Mouse (Mus musculus) cerebellum, postnatal 36 days (tissue): ENCODE results near the gene Fgd2.
"Not testable (repeated sequence)": the region's sequence is repeated elsewhere in the genome, so short reads cannot be mapped to it uniquely, and the experiment has no call there.

ENCODE experiments used
- DNase-seq, 2 experiments: peaks; one replicate each; pipeline ENCODE4 v3.0.0; 2021 to 2022; ENCODE audit warnings: mixed read lengths in 2 of 2

Gene Fgd2

GRCm38 (mm10) chr17:29368726-29369125 lies 8.0 kb downstream of the Fgd2 start:
- DNase-seq = no peak

GRCm38 (mm10) chr17:29370984-29371723 lies 10.4 kb downstream of the Fgd2 start:
- DNase-seq = peak; percentile 94 to 98

- no peak for DNase-seq
These were observed 15.2 kb downstream of the Fgd2 start for GRCm38 (mm10) chr17:29375871-29376270.

GRCm38 (mm10) chr17:29378056-29378455 lies 17.3 kb downstream of the Fgd2 start:
- no peak for DNase-seq

GRCm38 (mm10) chr17:29380241-29380640 lies 19.5 kb downstream of the Fgd2 start:
- no peak for DNase-seq

- DNase-seq = peak; percentile 61 to 63
These were observed 20.8 kb downstream of the Fgd2 start for GRCm38 (mm10) chr17:29381472-29381871.

GRCm38 (mm10) chr17:29382417-29382816 lies 21.7 kb downstream of the Fgd2 start:
- no peak for DNase-seq

GRCm38 (mm10) chr17:29383923-29384322 lies 23.2 kb downstream of the Fgd2 start:
- no peak for DNase-seq

GRCm38 (mm10) chr17:29384850-29385438 lies 24.2 kb downstream of the Fgd2 start:
- DNase-seq = no peak

GRCm38 (mm10) chr17:29385746-29386145 lies 25.0 kb downstream of the Fgd2 start:
- no peak for DNase-seq

- DNase-seq = peak; percentile 22 to 31
These were observed 28.3 kb downstream of the Fgd2 start for GRCm38 (mm10) chr17:29388978-29389377.

GRCm38 (mm10) chr17:29391280-29391679 lies 30.6 kb downstream of the Fgd2 start:
- DNase-seq = no peak

- no peak for DNase-seq
These were observed 32.8 kb downstream of the Fgd2 start for GRCm38 (mm10) chr17:29393335-29394089.

GRCm38 (mm10) chr17:29394106-29394760 lies 33.5 kb downstream of the Fgd2 start:
- DNase-seq = no peak

- not testable (repeated sequence) for DNase-seq
These were observed 34.0 kb downstream of the Fgd2 start for GRCm38 (mm10) chr17:29394761-29395160.

GRCm38 (mm10) chr17:29395381-29395780 lies 34.7 kb downstream of the Fgd2 start:
- no peak for DNase-seq

GRCm38 (mm10) chr17:29396056-29396799 lies 35.5 kb downstream of the Fgd2 start:
- DNase-seq = no peak

GRCm38 (mm10) chr17:29396821-29397242 lies 36.1 kb downstream of the Fgd2 start:
- peak; percentile 84 to 85 for DNase-seq

GRCm38 (mm10) chr17:29397480-29398433 lies 37.0 kb downstream of the Fgd2 start:
- peak; percentile 34 to 55 for DNase-seq

- no peak for DNase-seq
These were observed 37.8 kb downstream of the Fgd2 start for GRCm38 (mm10) chr17:29398434-29399026.
